Mouse (Mus musculus): ENCODE measurements at regions not wholly inside any gene's neighbourhood (a gene's known extent, or its start where the extent isn't known, plus 50 kb on each side); places are given as distances from the start of the nearest gene placed in this dataset.

DNA sequence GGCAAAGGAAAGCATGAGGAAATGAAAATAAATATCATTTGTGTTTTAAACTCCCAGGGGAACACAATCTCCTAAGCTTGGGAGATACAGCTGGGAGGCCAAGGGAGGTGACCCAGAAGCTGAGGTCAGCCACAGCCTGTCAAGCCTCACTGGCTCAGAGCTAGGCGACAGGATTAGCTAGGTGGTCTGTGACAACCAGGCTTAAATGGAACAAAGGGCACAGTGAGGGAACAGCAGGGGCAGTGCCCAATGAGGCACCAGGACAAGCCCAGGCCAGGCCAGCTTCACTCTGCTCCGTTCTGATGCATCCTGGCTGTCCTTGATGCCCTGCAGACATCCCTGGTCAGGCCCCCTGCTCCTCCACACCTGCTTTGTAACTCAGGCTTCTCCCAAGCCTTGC is 169.7 kb downstream of the Tpra1 start:
- no peak overlapping the region for H3K4me3 ChIP-seq (ENCODE audit: control insufficient read depth in 1 of 2, insufficient read depth in 1 of 2, low read depth in 2 of 2, low read length in 2 of 2)

DNA sequence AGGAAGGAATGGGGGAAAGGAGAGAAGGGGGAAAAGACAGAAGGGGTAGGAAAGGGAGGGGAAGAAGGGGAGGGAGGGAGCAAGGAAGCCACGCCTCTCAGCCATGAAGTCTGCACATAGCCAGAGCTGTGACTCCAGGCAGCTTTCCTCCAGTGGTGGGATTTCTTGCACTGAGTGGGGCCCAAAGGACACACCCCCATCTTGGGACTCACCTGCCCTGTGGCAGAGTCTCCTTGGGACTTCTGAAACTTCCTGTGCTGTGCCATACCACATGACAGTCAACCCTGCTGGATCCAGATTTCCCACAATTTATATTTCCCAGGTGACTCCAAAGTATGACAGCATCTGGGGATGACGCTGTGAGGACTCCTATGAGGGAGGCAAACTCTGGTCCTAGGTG is 170.5 kb downstream of the Tpra1 start:
- no peak for DNase-seq (ENCODE audit: low read depth, low spot score)
- Histone ChIP-seq H3K79me2 (ENCODE audit: control insufficient read depth, insufficient read depth, low read length, poor library complexity) (no peaks in the 10 kb centered on the region), H3K9ac (ENCODE audit: control insufficient read depth, low read depth, low read length, poor library complexity, severe bottlenecking) (no peak overlapping the region), H3K27ac (ENCODE audit: control insufficient read depth, low read depth, low read length) (no peak overlapping the region), H3K4me1 (ENCODE audit: control insufficient read depth in 1 of 2, insufficient read depth in 2 of 2, low read length in 2 of 2) (no peaks in the 10 kb centered on the region), H3K36me3 (ENCODE audit: control insufficient read depth in 1 of 2, insufficient read depth in 2 of 2, low read length in 2 of 2) (no peaks in the 10 kb centered on the region), H3K27me3 (ENCODE audit: control insufficient read depth in 1 of 2, insufficient read depth in 2 of 2, low read length in 2 of 2) (no peaks in the 10 kb centered on the region; a peak in 1 of 4 replicates), H3K9me3 (replicated peaks; ENCODE audit: insufficient read depth, low read length) (no peaks in the 10 kb centered on the region), H3K4me3 (ENCODE audit: control insufficient read depth in 1 of 2, insufficient read depth in 1 of 2, low read depth in 2 of 2, low read length in 2 of 2) (no peak overlapping the region)
- no peak for TF ChIP-seq USF2 (IDR thresholded peaks at IDR 0.05; ENCODE audit: borderline replicate concordance in 1 of 2, insufficient read depth in 1 of 2, low read depth in 1 of 2, low read length in 2 of 2)
- TF ChIP-seq ETS1 (IDR thresholded peaks at IDR 0.05; ENCODE audit: low read depth, low read length) = no peak
- no peak for TF ChIP-seq TAL1 (IDR thresholded peaks at IDR 0.05; ENCODE audit: low read length)
- no peak for TF ChIP-seq ZMIZ1 (IDR thresholded peaks at IDR 0.05; ENCODE audit: low read depth, low read length)
- no peak for TF ChIP-seq EP300 (IDR thresholded peaks at IDR 0.05; ENCODE audit: low read depth in 1 of 2, low read length in 2 of 2)
- TF ChIP-seq MYC (IDR thresholded peaks at IDR 0.05; ENCODE audit: low read depth, low read length) = no peak
- no peak for TF ChIP-seq CHD2 (IDR thresholded peaks at IDR 0.05; ENCODE audit: low read length)

More for the DNA sequence above, 169.7 kb downstream of the Tpra1 start:
- H3K9me3 ChIP-seq (replicated peaks; ENCODE audit: insufficient read depth, low read length) = no peaks in the 10 kb centered on the region
- H3K27me3 ChIP-seq (ENCODE audit: control insufficient read depth in 1 of 2, insufficient read depth in 2 of 2, low read length in 2 of 2) = no peaks in the 10 kb centered on the region; a peak in 1 of 4 replicates
- H3K27ac ChIP-seq (ENCODE audit: control insufficient read depth, low read depth, low read length) = no peak overlapping the region
- H3K79me2 ChIP-seq (ENCODE audit: control insufficient read depth, insufficient read depth, low read length, poor library complexity) = no peaks in the 10 kb centered on the region
- H3K4me1 ChIP-seq (ENCODE audit: control insufficient read depth in 1 of 2, insufficient read depth in 2 of 2, low read length in 2 of 2) = no peaks in the 10 kb centered on the region
- no peaks in the 10 kb centered on the region for H3K36me3 ChIP-seq (ENCODE audit: control insufficient read depth in 1 of 2, insufficient read depth in 2 of 2, low read length in 2 of 2)
- DNase-seq (ENCODE audit: low read depth, low spot score) = no peak
- no peak overlapping the region for H3K9ac ChIP-seq (ENCODE audit: control insufficient read depth, low read depth, low read length, poor library complexity, severe bottlenecking)
- no peak for TF ChIP-seq USF1 (IDR thresholded peaks at IDR 0.05; ENCODE audit: low read depth, low read length)
- no peak for TF ChIP-seq SIN3A (IDR thresholded peaks at IDR 0.05; ENCODE audit: low read length)

DNA sequence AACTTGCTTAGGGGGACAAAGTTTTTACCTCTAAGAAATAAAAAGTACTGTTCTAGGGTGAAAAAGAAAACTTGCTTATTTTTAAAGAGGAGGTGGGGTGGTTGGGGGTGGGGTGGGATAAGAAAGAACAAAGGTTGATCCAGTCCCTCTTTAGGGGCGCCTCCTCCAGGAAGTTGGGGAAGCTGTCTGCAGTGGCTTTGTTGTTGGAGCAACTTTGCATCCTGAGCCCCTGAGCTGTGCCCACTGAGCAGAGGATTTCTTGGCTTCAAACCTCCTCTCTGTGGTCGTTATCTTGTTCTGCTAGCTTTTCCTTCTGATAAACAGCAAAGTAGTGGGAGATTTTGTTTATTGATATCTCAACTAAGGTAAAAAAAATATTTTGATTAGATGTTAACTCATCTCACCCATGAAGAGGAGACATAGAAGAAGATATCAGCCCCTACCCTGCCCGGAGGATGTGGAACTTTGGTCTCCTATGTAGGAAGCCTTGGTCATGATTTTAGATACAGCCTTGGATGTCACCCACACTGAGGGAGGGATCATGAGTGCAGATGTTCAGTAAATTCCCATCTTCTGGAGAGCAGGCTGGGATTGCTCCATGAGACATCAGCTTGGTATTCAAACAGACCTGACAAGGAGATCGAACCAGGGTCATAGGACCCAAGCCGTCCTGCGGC is 179.7 kb downstream of the Tpra1 start:
- DNase-seq (ENCODE audit: low read depth, low spot score) = no peak
- H3K9me3 ChIP-seq (replicated peaks; ENCODE audit: insufficient read depth, low read length) = no peaks in the 10 kb centered on the region
- H3K4me3 ChIP-seq (ENCODE audit: control insufficient read depth in 1 of 2, insufficient read depth in 1 of 2, low read depth in 2 of 2, low read length in 2 of 2) = no peak overlapping the region
- no peak overlapping the region for H3K9ac ChIP-seq (ENCODE audit: control insufficient read depth, low read depth, low read length, poor library complexity, severe bottlenecking)
- H3K27me3 ChIP-seq (ENCODE audit: control insufficient read depth in 1 of 2, insufficient read depth in 2 of 2, low read length in 2 of 2) = peaks cover 0 to 1% of the 10 kb centered on the region in 2 experiments; a peak in 3 of 4 replicates
- H3K79me2 ChIP-seq (ENCODE audit: control insufficient read depth, insufficient read depth, low read length, poor library complexity) = no peaks in the 10 kb centered on the region
- H3K27ac ChIP-seq (ENCODE audit: control insufficient read depth, low read depth, low read length) = no peak overlapping the region
- H3K4me1 ChIP-seq (ENCODE audit: control insufficient read depth in 1 of 2, insufficient read depth in 2 of 2, low read length in 2 of 2) = no peaks in the 10 kb centered on the region
- TF ChIP-seq JUND (IDR thresholded peaks at IDR 0.05; ENCODE audit: low read depth, low read length) (no peak), MAZ (IDR thresholded peaks at IDR 0.05; ENCODE audit: low read depth, low read length) (no peak), POLR2AphosphoS5 (IDR thresholded peaks at IDR 0.05; ENCODE audit: borderline replicate concordance, low read depth, low read length) (no peak), USF1 (IDR thresholded peaks at IDR 0.05; ENCODE audit: low read depth, low read length) (no peak), UBTF (IDR thresholded peaks at IDR 0.05; ENCODE audit: borderline replicate concordance, insufficient read depth, low read depth, low read length) (no peak), USF2 (IDR thresholded peaks at IDR 0.05; ENCODE audit: borderline replicate concordance in 1 of 2, insufficient read depth in 1 of 2, low read depth in 1 of 2, low read length in 2 of 2) (no peak), ZMIZ1 (IDR thresholded peaks at IDR 0.05; ENCODE audit: low read depth, low read length) (no peak), MEF2A (IDR thresholded peaks at IDR 0.05; ENCODE audit: extremely low read depth, insufficient replicate concordance, low read depth, low read length, poor library complexity, severe bottlenecking) (no peak), CTCF (IDR thresholded peaks at IDR 0.05 in 2 of 3, conservative IDR thresholded peaks at IDR 0.05 in 1 of 3; ENCODE audit: control insufficient read depth in 1 of 3, insufficient read depth in 1 of 3, low read depth in 2 of 3, low read length in 3 of 3, poor library complexity in 1 of 3, severe bottlenecking in 1 of 3) (no peak), CHD2 (IDR thresholded peaks at IDR 0.05; ENCODE audit: low read length) (no peak), ZKSCAN1 (IDR thresholded peaks at IDR 0.05; ENCODE audit: low read depth, low read length) (no peak), TBP (IDR thresholded peaks at IDR 0.05; ENCODE audit: low read depth, low read length) (no peak), GATA1 (IDR thresholded peaks at IDR 0.05; ENCODE audit: low read depth, low read length) (no peak)
- H3K36me3 ChIP-seq (ENCODE audit: control insufficient read depth in 1 of 2, insufficient read depth in 2 of 2, low read length in 2 of 2) = no peaks in the 10 kb centered on the region

Measured in MEL (cell line).